Mouse (Mus musculus): ENCODE results near the gene Tbc1d14. TPM values are rescaled to one million over a fixed set of nuclear protein-coding genes. Genes with fewer than 3 reads are reported as not detected.

Gene Tbc1d14
- total RNA-seq, 2 experiments from 2014 or later: 15.0 to 19.5 TPM

DNA sequence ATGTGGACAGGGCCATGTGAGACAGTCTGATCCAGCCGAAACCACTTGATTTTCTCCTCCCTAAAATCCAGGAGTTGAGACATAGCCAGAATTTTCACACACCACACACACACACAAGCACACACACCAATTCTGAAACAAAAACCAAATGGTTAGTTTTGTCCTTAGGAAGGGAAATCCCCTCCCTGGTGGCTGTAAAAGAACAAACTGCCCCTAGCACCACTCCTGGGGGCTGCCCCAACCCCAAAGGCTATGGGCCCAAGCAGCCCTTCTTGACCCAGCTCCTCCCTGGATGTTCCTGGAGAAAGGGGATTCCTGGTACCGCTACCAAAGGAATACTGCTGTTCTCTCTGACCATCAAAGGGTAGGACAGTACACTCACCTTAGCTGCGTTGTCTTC lies 16.6 kb downstream of the Tbc1d14 start:
- no peak for DNase-seq

DNA sequence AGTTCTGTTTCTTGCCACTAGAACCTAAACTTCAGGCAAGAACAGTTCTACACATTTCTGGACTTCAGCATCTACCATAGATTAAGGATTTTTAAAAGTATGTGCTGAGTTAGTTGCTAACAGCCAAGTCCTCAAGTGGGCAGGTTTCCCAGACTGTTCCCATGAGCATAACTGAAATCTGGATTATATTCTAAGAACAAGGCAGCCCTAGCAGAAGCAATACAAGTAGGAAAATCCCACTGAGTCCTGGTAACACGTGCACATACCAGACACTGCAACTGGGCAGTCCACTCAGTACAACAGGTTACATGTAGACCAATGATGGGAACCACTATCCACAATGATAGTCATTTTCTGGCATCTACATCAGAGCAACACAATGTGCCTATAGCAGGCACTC lies 17.3 kb downstream of the Tbc1d14 start:
- DNase-seq: no peak

- DNase-seq: no peak
Observed at GRCm38 (mm10) chr5:36575227-36575626, 17.8 kb downstream of the Tbc1d14 start.

DNA sequence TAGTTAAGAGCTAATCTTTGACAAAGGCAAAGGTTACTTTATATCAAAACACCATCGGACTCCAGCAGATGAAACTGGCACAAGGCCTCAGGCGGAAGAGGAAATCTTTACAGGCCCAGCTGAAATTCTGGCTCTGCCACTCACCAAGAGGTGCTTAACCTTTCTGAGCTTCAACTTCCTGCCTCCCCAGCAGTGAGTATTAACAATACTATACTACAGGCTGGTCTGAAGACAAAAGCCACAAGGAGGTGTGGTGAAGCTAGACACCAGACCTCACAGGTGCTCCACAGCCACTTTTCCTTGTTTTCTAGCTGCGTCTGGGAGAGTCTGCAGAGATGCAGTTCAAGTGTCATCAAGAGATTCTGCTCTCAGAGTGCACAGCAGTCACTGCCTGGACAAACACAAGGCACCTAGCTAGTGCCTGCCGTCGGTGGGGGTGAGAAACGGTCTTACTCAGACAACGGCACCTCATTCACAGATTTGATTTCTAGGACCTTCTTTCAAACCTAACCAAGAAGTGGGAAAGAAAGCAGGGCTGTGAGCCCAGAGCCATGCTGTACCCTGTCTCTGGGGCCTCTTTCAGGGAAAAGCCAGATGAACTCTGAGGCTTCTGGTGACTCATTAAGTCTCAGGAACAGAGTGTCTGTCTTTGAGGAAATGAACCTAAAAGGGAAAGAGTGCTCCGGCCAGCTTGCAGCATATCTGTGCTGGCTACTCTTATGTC lies 18.8 kb downstream of the Tbc1d14 start:
- DNase-seq: no peak

- no peak for DNase-seq
Observed at GRCm38 (mm10) chr5:36573354-36573753, 19.7 kb downstream of the Tbc1d14 start.

DNA sequence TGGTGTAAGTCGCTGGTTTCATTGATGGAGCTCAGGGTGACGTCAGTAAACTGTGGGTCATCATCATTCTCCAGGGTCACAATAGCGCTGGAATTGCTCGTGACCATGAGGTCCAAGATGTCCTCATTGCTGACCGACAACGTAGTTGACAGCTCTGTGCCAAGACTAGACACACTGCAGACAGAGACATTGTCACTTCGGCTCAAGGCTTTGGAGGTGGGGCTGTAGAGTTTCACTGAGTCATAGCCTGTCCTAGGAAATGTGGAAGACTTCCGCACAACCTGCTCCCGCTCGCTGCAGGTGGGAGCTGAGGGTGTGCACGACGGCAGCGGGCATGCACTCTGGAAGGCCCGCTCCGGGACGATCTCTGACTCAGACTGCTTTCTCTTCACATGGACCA lies 21.7 kb downstream of the Tbc1d14 start:
- DNase-seq: no peak

- DNase-seq: no peak
Observed at GRCm38 (mm10) chr5:36570546-36571245, 22.4 kb downstream of the Tbc1d14 start.

DNA sequence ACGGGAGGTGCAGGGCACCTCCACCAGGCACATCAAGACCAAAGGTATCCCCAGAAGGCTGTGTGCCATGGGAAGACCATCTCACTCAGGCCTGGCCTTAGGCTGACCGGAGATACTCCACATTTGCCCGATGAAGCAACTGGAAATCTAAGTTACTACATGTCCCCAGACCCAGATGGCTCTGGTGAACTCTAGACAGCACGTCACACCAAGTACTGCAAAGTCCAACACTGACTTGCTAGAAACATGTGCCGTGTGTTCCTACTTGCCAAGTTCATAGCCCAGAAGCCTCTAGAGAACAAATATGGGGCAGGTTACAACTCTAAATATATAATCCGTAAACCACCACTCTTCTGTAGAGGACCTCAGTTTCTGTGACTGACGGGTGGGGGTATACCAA lies 23.0 kb downstream of the Tbc1d14 start:
- DNase-seq: no peak

DNA sequence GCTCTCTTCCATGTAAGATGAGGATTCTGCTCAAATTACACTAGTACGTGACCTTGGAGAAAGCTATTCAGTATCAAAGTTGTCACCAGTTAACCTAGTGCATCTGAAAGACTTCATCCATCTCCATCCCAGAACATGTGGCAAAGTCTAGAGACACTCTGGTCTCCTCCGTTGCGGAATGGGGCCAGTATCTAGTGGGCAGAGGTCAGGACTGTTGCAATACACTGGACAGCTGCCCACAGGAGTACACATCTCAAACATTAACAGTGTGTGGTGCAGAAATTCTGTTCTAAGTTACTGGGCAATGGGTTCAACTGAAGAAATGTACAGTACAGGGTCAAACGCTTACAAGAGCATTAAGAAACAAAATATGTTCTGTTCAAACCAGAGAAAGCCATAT lies 25.0 kb downstream of the Tbc1d14 start:
- no peak for DNase-seq

DNA sequence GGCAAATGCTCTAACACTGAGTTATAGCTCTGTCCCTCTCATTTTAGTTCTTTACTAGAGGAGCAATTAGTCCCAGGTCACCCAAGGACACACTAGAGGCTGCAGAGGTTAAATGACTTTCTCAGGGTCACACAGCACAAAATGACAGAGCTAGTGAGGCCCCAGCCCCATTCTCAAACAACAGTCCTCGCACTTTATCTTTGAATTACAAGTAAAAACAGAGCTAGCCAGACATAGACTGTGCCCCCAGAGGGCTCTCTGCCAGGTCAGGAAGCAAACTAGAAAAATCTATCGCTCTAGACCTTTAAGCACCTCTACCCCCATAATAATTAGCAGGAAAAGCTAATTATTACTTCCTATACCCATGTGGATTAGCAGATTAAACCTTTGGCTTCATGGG lies 25.4 kb downstream of the Tbc1d14 start:
- DNase-seq: no peak

- DNase-seq: no peak
Observed at GRCm38 (mm10) chr5:36564530-36564929, 28.5 kb downstream of the Tbc1d14 start.

DNA sequence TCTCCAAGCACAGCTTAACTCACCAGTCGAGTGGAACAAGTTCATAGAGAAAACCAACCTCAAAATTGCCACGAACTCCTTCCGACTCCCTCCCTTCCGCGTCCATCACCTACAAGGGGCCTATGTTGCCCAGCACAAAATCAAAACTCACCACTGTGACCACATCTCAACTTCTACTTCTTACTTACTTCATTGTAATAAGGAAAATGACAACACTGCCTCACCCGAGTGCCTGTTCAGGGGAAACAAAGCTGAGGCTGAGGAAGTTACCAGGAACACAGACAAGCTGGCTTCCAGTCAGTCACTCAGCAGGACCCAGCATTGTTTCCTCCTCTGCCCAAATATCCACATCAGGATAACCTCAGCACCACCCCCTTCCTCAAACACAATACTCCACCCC lies 29.3 kb downstream of the Tbc1d14 start:
- DNase-seq: no peak

- DNase-seq: no peak
Observed at GRCm38 (mm10) chr5:36562791-36563445, 30.2 kb downstream of the Tbc1d14 start.

GRCm38 (mm10) chr5:36561509-36561908 lies 31.6 kb downstream of the Tbc1d14 start:
- DNase-seq: no peak

GRCm38 (mm10) chr5:36560490-36560889 lies 32.6 kb downstream of the Tbc1d14 start:
- DNase-seq: no peak

DNA sequence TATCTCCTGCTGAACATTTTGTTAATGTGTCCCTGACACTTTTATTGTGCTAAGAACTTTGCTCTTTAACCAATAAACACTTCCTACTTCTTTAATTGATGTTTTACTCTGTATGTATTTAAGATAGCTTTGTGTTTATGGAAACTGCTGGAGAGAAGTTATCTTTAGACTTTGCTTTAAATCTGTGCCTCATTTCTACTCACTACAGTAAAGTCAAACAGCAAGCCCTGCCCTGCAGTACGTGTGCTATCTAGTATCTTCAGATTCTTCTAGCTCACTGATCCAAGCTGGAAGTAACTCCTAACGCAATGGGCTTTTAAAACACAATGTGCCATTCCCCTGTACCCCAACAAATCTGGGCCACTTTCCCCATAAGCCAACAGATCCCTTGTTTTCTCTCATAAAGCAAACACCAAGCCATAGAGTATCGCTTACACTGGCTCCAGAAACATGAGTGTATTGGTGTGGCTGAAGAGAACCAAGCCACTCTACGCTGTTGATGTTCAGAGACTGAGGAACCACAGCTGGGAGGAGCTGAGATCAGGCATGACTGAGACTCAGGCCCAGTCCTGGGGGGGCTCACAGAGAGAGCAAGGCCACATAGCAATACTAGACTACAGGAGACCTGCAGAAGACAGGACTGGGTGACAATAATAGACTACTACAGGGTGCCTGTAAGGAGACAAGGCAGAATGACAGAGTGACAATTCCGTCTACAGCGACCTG lies 33.4 kb downstream of the Tbc1d14 start:
- DNase-seq: no peak

GRCm38 (mm10) chr5:36559106-36559505 lies 34.0 kb downstream of the Tbc1d14 start:
- no peak for DNase-seq

- no peak for DNase-seq
Observed at GRCm38 (mm10) chr5:36558526-36558925, 34.5 kb downstream of the Tbc1d14 start.

DNA sequence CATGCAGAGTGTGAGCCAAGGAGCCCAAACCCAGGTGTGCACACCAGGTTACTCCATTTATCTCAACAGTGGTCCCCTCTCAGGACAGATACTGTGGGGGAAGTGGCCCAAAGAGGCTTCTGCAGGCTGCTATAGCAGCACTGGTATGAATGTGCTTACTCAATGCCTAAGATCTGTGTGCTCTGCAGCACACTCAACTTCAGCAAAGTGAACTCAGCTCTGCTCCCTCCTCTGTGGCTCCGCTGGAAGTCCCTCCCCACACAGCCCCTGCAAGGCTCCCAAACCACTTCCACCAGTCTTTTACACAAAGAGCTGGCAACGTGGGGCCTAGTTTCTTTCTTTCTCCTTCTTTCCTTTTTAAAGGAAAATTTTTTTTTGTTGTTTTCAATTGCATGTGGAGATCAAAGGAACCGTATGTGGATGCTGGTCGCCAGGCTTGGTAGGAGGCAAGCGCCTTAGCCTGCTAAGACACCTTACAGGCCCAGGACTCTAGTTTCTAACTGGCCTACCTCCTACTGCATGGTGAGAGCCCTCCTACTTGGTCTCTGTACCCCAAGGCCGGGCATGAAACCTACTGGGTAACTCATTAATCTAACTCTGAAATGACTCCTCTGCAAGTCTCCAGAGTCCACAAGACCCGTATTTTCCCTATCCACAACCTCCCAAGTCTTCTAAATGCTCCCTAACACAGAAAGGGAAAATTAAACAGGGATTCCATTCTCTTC lies 35.3 kb downstream of the Tbc1d14 start:
- DNase-seq: no peak

DNA sequence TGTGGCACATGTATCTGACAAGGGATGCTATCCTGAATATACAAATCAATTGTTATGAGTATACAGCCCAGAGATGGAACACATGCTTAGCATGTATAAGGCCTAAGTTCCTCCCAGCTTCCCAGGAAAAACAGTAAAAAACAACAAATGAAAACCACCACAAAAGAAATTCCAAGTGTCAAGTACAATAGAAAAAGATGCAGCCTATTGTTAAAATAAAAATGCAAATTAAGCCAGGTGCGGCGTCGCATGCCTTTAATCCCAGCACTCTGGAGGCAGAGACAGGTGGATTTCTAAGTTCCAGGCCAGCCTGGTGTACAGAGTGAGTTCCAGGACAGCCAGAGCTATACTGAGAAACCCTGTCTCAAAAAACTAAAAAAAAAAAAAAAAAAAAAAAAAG lies 36.2 kb downstream of the Tbc1d14 start:
- DNase-seq: no peak

DNA sequence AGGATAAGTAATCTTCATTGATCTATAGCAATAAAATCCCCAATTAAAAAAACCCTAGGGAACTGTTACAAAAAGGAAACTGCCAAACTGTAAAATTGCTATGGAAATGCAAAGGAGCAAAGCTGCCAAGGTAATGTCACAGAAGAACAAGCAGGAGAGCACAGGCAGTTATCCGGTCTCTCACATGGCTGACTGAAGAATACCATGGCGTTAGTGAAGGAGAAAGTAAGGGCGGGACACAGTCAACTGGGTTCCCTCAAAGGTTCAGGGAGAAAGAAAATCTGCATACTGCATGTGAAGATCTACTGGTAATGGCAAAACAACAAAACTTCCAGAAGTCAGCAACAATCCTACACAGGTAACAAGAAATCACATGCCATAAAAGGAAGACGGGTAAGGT lies 36.8 kb downstream of the Tbc1d14 start:
- no peak for DNase-seq

DNA sequence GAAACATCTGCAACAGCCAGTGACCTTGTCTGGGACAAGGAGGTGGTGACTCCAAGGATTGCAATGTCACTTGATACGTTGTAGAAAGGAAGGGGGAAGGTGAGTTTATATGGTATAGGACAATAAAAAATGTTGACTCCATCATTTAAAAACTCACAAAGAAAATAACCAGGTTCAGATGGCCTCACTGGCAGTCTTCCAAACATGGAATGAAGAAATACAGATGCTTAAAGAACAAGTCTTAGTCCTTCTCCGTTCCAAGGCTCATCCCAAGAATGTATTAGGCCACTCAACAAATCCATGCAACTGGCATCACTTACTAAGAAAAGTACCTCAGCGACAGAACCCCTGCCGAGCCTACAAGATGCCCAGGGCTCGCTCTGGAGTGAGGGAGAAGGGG lies 38.6 kb downstream of the Tbc1d14 start:
- no peak for DNase-seq

All from gastrocnemius, postnatal 10 days (tissue).